Mouse (Mus musculus) kidney, adult 2 months (tissue): ENCODE results near the gene Zscan12.

Experiments used
- CTCF ChIP-seq: fragments of 200-500 bp; conservative IDR thresholded peaks from 2 replicates; pipeline ENCODE4 v1.5.1; 2011; ENCODE audit warnings: low read depth, mild to moderate bottlenecking, control low read depth, low read length, moderate library complexity, mixed read lengths; ENCODE audit not compliant: insufficient read depth, insufficient read length
- POLR2A ChIP-seq: fragments of 200-500 bp; IDR thresholded peaks from one replicate; pipeline ENCODE4 v1.6.1; 2011; ENCODE audit warnings: low read depth, low read length, control low read depth

DNA sequence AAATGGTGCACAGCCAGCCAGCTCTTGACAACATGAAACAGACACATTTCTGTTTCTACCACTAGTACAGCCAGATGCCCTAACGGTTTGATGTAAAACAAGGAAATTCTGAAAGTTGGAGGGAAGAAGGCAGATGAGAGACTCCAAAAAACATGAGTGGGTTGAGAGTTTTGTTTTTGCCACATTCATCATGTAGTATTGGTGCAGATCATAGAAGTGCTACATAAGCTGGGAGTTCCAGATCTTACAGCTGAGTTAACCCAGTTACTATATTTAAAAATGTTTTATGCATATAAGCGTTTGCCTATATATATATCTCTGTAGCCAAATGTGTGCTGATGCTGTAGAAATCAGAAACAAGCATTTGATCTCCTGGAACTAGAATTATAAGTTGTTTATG lies 10.1 kb downstream of the Zscan12 start:
- TF ChIP-seq CTCF, result no peak
- no peak for TF ChIP-seq POLR2A
